Mouse (Mus musculus) ES-Bruce4 (cell line): Measurements from ENCODE around the gene Plg.

Source experiments
- CTCF ChIP-seq: IDR thresholded peaks from one replicate; pipeline ENCODE4 v1.8.1; 2011; ENCODE audit warnings: low read depth, low read length
- EP300 ChIP-seq: IDR thresholded peaks from 2 replicates; pipeline ENCODE4 v1.6.1; 2011; ENCODE audit warnings: low read depth, low read length; ENCODE audit not compliant: insufficient read depth
- POLR2A ChIP-seq: IDR thresholded peaks from one replicate; pipeline ENCODE4 v1.8.1; 2011; ENCODE audit warnings: low read length; ENCODE audit not compliant: insufficient read depth

GRCm38 (mm10) chr17:12343702-12344376, 34.6 kb upstream of the Plg start:
- TF ChIP-seq POLR2A (no peak), CTCF (no peak), EP300 (no peak)
